Mouse (Mus musculus): ENCODE measurements around the gene 1700029I15Rik.
"Not testable (repeated sequence)": the region's sequence is repeated elsewhere in the genome, so short reads cannot be mapped to it uniquely, and the experiment has no call there.

1700029I15Rik gene

GRCm38 (mm10) chr2:92392318-92393264 is 10.3 kb downstream of the 1700029I15Rik start:
- no peak for DNase-seq (ENCODE audit: low read depth)

GRCm38 (mm10) chr2:92395535-92395934 is 13.2 kb downstream of the 1700029I15Rik start:
- no peak for DNase-seq (ENCODE audit: low read depth)

GRCm38 (mm10) chr2:92397436-92397835 is 15.1 kb downstream of the 1700029I15Rik start:
- no peak for DNase-seq (ENCODE audit: low read depth)

- DNase-seq (ENCODE audit: low read depth): not testable (repeated sequence)
Observed at GRCm38 (mm10) chr2:92399877-92400276, 17.5 kb downstream of the 1700029I15Rik start.

- DNase-seq (ENCODE audit: low read depth): no peak
Observed at GRCm38 (mm10) chr2:92400682-92401081, 18.3 kb downstream of the 1700029I15Rik start.

- no peak for DNase-seq (ENCODE audit: low read depth)
Observed at GRCm38 (mm10) chr2:92401091-92401561, 18.8 kb downstream of the 1700029I15Rik start, which contains the start of gene Mapk8ip1. Gene Mapk8ip1, minus strand, starts transcription at chr2:92401263.

GRCm38 (mm10) chr2:92402591-92403326 is 20.4 kb downstream of the 1700029I15Rik start:
- DNase-seq (ENCODE audit: low read depth): no peak

- no peak for DNase-seq (ENCODE audit: low read depth)
Observed at GRCm38 (mm10) chr2:92403776-92404319, 21.5 kb downstream of the 1700029I15Rik start.

GRCm38 (mm10) chr2:92404737-92405136 is 22.4 kb downstream of the 1700029I15Rik start:
- DNase-seq (ENCODE audit: low read depth): no peak

- DNase-seq (ENCODE audit: low read depth): no peak
Observed at GRCm38 (mm10) chr2:92405687-92406086, 23.3 kb downstream of the 1700029I15Rik start.

GRCm38 (mm10) chr2:92408309-92409045 is 26.1 kb downstream of the 1700029I15Rik start:
- DNase-seq (ENCODE audit: low read depth): no peak

- DNase-seq (ENCODE audit: low read depth): no peak
Observed at GRCm38 (mm10) chr2:92411705-92412104, 29.4 kb downstream of the 1700029I15Rik start.

- DNase-seq (ENCODE audit: low read depth): no peak
Observed at GRCm38 (mm10) chr2:92421723-92422387, 39.5 kb downstream of the 1700029I15Rik start.

- no peak for DNase-seq (ENCODE audit: low read depth)
Observed at GRCm38 (mm10) chr2:92422388-92423135, 40.2 kb downstream of the 1700029I15Rik start.

GRCm38 (mm10) chr2:92423156-92423555 is 40.8 kb downstream of the 1700029I15Rik start:
- no peak for DNase-seq (ENCODE audit: low read depth)

GRCm38 (mm10) chr2:92423702-92424461 is 41.5 kb downstream of the 1700029I15Rik start:
- no peak for DNase-seq (ENCODE audit: low read depth)

GRCm38 (mm10) chr2:92424462-92425308 is 42.3 kb downstream of the 1700029I15Rik start:
- no peak for DNase-seq (ENCODE audit: low read depth)

- no peak for DNase-seq (ENCODE audit: low read depth)
Observed at GRCm38 (mm10) chr2:92425366-92425765, 43.0 kb downstream of the 1700029I15Rik start.

GRCm38 (mm10) chr2:92426426-92426825 is 44.1 kb downstream of the 1700029I15Rik start:
- DNase-seq (ENCODE audit: low read depth): no peak

Data from naive thymus-derived CD4-positive, alpha-beta T cell, adult 2 months (primary cell).